Mouse (Mus musculus): ENCODE data around the gene Itprip.

DNA sequence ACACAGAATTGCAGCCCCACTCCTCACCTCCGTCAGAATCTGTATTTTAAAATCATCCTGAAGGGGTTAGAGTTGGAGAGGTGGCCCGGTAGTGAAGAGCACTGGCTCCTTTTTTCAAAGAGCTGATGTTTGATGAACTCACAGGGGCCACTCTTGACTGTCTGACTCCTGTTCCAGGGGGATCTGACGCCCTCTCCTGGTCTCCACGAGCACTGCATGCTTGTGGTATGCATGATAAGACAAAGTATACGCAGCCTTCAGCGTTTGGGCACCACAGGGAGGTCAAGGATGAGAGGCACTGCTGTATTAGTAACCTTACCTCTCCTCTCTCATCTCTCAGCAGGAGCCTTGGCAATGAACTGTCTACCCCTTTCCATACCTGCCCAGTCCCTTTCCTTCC is 19.1 kb downstream of the Itprip start:
- TF ChIP-seq CTCF (IDR thresholded peaks at IDR 0.05; ENCODE audit: control insufficient read depth, insufficient read depth, insufficient replicate concordance, low read depth, low read length) (peak; percentile 45; the same call in 1 of the 2 replicates), POLR2A (IDR thresholded peaks at IDR 0.05; ENCODE audit: control insufficient read depth, low read depth, low read length) (no peak)
